Mouse (Mus musculus): ENCODE data around the gene Exoc3l. TPM values are rescaled to one million over a fixed set of nuclear protein-coding genes. Genes with fewer than 3 reads are reported as not detected.

Exoc3l gene
- polyA plus RNA-seq, 1 experiment from 2014 or later: 14.2 TPM

DNA sequence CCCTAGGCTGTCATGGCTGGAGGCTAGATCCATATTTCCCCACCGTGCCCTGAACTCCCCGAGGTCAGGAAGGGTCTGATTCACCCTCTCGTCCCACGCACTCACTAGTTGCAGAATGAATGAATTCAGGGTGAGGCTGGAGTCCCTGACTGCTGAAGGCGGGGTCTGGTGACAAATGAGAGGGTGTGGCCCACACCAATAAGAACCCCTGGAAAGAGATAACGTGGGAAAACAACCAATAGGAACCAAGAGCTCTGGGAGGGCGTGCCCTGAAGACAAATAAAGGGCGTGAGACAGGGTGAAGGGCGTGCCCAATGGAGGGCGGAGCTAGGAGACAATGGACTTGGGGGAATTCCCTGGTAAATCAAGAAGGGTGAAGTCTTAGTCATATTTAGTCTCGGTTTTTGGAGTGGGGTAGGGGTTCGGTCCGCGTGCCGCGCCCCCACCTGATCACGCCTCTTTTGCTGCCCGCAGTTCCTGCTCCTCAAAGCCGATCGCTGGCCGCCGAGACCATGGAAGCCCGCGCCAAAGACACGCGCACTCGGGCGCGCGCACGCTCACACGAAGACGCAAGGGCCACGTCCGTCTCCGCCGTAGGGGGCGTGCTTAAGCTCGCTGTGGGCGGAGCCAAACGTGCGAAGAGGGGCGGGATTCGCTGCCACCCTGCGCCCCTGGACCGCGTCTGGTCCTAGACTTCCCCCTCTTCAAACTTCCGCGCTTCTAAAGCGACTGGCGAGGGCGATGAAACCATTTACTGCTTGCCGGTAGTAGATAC is 6.8 kb downstream of the Exoc3l start:
- peaks cover 51% of the 10 kb centered on the region for H3K4me1 ChIP-seq (replicated peaks)
- under 1% methylated on average over 53 of the region's 53 CpGs for WGBS

DNA sequence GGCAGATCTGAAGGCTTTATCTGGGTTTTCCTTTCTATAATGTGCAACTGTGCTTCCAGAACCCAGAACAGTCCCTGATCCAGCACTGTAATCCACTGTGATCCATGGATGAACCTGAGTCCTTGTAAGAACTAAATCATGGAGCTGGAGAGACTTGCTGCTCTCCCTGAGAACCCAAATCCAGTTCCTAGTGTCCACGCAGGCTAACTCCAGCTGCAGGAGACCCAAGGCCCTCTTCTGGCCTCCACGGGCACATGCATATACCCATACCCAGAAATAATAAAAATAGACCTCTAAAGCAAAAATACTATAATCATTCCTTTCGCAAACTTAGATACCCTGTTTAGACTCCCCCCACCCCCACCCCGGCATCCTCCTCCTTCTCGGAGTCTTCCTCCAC is 7.7 kb downstream of the Exoc3l start:
- H3K4me2 ChIP-seq: peak overlapping the region; percentile 69
- ATAC-seq (ENCODE audit: low FRiP score, low read depth): no peak
- H3K4me3 ChIP-seq: peak overlapping the region; percentile 56
- H3K27me3 ChIP-seq: no peaks in the 10 kb centered on the region
- H3K9me3 ChIP-seq: no peaks in the 10 kb centered on the region
- H3K4me1 ChIP-seq (replicated peaks): peaks cover 51% of the 10 kb centered on the region
- H3K27ac ChIP-seq (replicated peaks): peak overlapping the region; percentile 94
- peak overlapping the region; percentile 40 for H3K9ac ChIP-seq
- WGBS: 70% methylated on average over 5 of the region's 5 CpGs
- H3K36me3 ChIP-seq: peaks cover 13% of the 10 kb centered on the region

More for the DNA sequence above, 6.8 kb downstream of the Exoc3l start:
- peak overlapping the region; percentile 94 for H3K27ac ChIP-seq (replicated peaks)
- peak overlapping the region; percentile 69 for H3K4me2 ChIP-seq
- peaks cover 13% of the 10 kb centered on the region for H3K36me3 ChIP-seq
- H3K9me3 ChIP-seq: no peaks in the 10 kb centered on the region
- peak; percentile 91 for ATAC-seq (ENCODE audit: low FRiP score, low read depth)
- H3K9ac ChIP-seq: peak overlapping the region; percentile 40
- no peaks in the 10 kb centered on the region for H3K27me3 ChIP-seq
- peak overlapping the region; percentile 56 for H3K4me3 ChIP-seq

DNA sequence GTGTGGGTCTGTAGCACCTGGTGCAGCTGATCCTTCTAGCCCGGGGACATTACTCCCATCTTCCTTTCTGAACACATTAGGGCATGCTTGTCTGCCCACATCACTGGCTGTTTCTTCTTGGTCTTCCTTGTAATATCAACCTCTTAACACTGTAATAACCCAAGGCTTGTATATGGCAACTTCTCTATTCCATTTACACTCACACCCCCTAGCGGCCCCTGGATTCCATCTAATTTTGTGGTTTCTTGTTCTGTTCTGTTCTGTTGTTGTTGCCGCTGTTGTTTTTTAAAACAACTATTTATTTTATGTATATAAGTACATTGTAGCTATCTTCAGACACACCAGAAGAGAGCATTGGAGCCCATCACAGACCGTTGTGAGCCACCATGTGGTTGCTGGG is 9.0 kb downstream of the Exoc3l start:
- Histone ChIP-seq H3K4me2 (peak overlapping the region; percentile 69), H3K9me3 (no peaks in the 10 kb centered on the region), H3K4me3 (peak overlapping the region; percentile 7; the same call in 1 of the 2 replicates), H3K27ac (replicated peaks) (no peak overlapping the region), H3K9ac (0 out of 2 replicates have a peak overlapping the region, but pooled peaks have one; percentile 18), H3K36me3 (peaks cover 26% of the 10 kb centered on the region), H3K4me1 (replicated peaks) (peaks cover 51% of the 10 kb centered on the region), H3K27me3 (no peaks in the 10 kb centered on the region)
- ATAC-seq (ENCODE audit: low FRiP score, low read depth): no peak
- 87% methylated on average over 4 of the region's 4 CpGs for WGBS

GRCm38 (mm10) chr8:105285514-105285913 is 10.4 kb downstream of the Exoc3l start:
- 43% methylated on average over 12 of the region's 12 CpGs for WGBS
- Histone ChIP-seq H3K27me3 (no peaks in the 10 kb centered on the region), H3K36me3 (peaks cover 32% of the 10 kb centered on the region), H3K4me2 (peak overlapping the region; percentile 69), H3K4me3 (no peak overlapping the region), H3K9me3 (no peaks in the 10 kb centered on the region), H3K27ac (replicated peaks) (no peak overlapping the region), H3K4me1 (replicated peaks) (peaks cover 48% of the 10 kb centered on the region), H3K9ac (no peak overlapping the region)
- no peak for ATAC-seq (ENCODE audit: low FRiP score, low read depth)

DNA sequence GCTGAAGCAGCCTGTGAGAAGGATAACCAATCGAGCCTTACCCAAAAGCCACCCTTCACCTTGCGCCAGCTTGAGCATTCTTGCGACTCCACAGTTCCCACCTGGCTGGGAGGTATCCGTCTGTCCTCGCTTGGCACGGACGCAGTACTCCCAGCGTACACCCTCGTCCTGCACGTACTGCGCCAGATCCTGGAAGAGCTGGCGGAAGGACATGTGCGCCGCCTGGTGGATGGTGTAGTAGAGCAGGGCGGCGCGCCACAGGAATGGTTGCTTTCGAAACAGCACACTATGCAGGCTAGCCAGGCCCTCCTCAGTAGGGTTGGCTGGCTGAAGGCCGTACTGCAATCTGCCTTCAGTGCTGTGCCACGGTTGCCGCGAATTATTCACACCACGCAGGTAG is 12.8 kb downstream of the Exoc3l start:
- H3K9me3 ChIP-seq: no peaks in the 10 kb centered on the region
- H3K4me2 ChIP-seq: no peak overlapping the region
- H3K4me1 ChIP-seq (replicated peaks): peaks cover 41% of the 10 kb centered on the region
- no peak overlapping the region for H3K4me3 ChIP-seq
- H3K27ac ChIP-seq (replicated peaks): no peak overlapping the region
- no peak overlapping the region for H3K9ac ChIP-seq
- ATAC-seq (ENCODE audit: low FRiP score, low read depth): no peak
- H3K36me3 ChIP-seq: peaks cover 37% of the 10 kb centered on the region
- peaks cover 13% of the 10 kb centered on the region; the same call in 1 of the 2 replicates for H3K27me3 ChIP-seq
- WGBS: 22% methylated on average over 22 of the region's 23 CpGs

- H3K4me3 ChIP-seq: no peak overlapping the region
- peaks cover 33% of the 10 kb centered on the region for H3K4me1 ChIP-seq (replicated peaks)
- no peak overlapping the region for H3K9ac ChIP-seq
- H3K27me3 ChIP-seq: peaks cover 19% of the 10 kb centered on the region; the same call in 1 of the 2 replicates
- no peak for ATAC-seq (ENCODE audit: low FRiP score, low read depth)
- H3K9me3 ChIP-seq: no peaks in the 10 kb centered on the region
- H3K4me2 ChIP-seq: no peak overlapping the region
- 88% methylated on average over 4 of the region's 4 CpGs for WGBS
- no peak overlapping the region for H3K27ac ChIP-seq (replicated peaks)
- peaks cover 37% of the 10 kb centered on the region for H3K36me3 ChIP-seq
Measured at GRCm38 (mm10) chr8:105282239-105282638, 13.7 kb downstream of the Exoc3l start.

- Histone ChIP-seq H3K4me1 (replicated peaks) (peaks cover 30% of the 10 kb centered on the region), H3K27me3 (peaks cover 19% of the 10 kb centered on the region; the same call in 1 of the 2 replicates), H3K36me3 (peaks cover 37% of the 10 kb centered on the region), H3K9me3 (no peaks in the 10 kb centered on the region), H3K4me3 (no peak overlapping the region), H3K4me2 (no peak overlapping the region), H3K9ac (no peak overlapping the region), H3K27ac (replicated peaks) (no peak overlapping the region)
- no peak for ATAC-seq (ENCODE audit: low FRiP score, low read depth)
- 87% methylated on average over 12 of the region's 12 CpGs for WGBS
Measured at GRCm38 (mm10) chr8:105281821-105282220, 14.1 kb downstream of the Exoc3l start.

DNA sequence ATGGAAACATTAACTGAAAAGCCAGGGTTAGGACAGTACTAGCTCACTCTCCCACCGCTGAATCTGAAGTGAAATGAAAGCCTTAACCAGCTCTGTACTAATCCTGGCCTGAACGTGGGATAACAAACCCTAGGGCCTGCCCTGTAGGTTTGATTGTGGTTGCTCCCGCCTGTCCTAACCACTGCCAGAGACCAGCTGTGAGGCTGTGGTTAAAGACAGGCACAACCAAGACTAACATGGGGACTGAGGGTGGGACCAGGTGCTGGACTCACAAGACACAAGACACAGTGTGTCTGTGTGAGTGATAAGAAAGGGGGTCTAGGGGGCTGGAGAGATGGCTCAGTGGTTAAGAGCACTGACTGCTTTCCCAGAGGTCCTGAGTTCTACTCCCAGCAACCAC is 15.3 kb downstream of the Exoc3l start:
- no peaks in the 10 kb centered on the region for H3K9me3 ChIP-seq
- H3K4me3 ChIP-seq: no peak overlapping the region
- peaks cover 30% of the 10 kb centered on the region for H3K4me1 ChIP-seq (replicated peaks)
- no peak overlapping the region for H3K4me2 ChIP-seq
- peaks cover 20% of the 10 kb centered on the region for H3K27me3 ChIP-seq
- H3K36me3 ChIP-seq: peaks cover 37% of the 10 kb centered on the region
- no peak for ATAC-seq (ENCODE audit: low FRiP score, low read depth)
- WGBS: 75% methylated on average over 3 of the region's 3 CpGs
- no peak overlapping the region for H3K9ac ChIP-seq
- H3K27ac ChIP-seq (replicated peaks): no peak overlapping the region

DNA sequence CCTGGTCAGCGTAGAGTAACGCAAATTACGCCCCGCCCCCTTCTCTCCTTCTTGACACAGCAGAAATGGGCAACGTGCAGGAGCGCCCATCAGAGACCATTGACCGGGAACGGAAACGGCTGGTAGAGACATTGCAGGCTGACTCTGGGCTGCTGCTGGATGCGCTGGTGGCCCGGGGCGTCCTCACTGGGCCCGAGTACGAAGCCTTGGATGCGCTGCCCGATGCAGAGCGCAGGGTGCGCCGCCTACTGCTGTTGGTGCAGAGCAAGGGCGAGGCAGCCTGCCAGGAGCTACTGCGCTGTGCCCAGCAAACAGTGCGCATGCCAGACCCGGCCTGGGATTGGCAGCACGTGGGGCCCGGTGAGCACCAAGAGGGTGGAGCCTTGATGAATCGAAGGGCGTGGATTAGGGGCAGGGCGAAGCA is 17.0 kb downstream of the Exoc3l start:
- Histone ChIP-seq H3K27ac (replicated peaks) (no peak overlapping the region), H3K4me2 (peak overlapping the region; percentile 51), H3K27me3 (peaks cover 36% of the 10 kb centered on the region), H3K9ac (no peak overlapping the region), H3K4me1 (replicated peaks) (peaks cover 26% of the 10 kb centered on the region), H3K9me3 (no peaks in the 10 kb centered on the region), H3K36me3 (peaks cover 24% of the 10 kb centered on the region), H3K4me3 (0 out of 2 replicates have a peak overlapping the region, but pooled peaks have one; percentile 12)
- 2% methylated on average over 28 of the region's 28 CpGs for WGBS
- peak; percentile 46 for ATAC-seq (ENCODE audit: low FRiP score, low read depth)

- Histone ChIP-seq H3K4me1 (replicated peaks) (peaks cover 26% of the 10 kb centered on the region), H3K27ac (replicated peaks) (no peak overlapping the region), H3K9me3 (no peaks in the 10 kb centered on the region), H3K36me3 (peaks cover 8% of the 10 kb centered on the region), H3K4me2 (peak overlapping the region; percentile 94), H3K27me3 (peaks cover 58% of the 10 kb centered on the region), H3K4me3 (peak overlapping the region; percentile 46), H3K9ac (peak overlapping the region; percentile 43)
- 3% methylated on average over 30 of the region's 30 CpGs for WGBS
- peak; percentile 76 for ATAC-seq (ENCODE audit: low FRiP score, low read depth)
Measured at GRCm38 (mm10) chr8:105276292-105277120, 19.4 kb downstream of the Exoc3l start.

DNA sequence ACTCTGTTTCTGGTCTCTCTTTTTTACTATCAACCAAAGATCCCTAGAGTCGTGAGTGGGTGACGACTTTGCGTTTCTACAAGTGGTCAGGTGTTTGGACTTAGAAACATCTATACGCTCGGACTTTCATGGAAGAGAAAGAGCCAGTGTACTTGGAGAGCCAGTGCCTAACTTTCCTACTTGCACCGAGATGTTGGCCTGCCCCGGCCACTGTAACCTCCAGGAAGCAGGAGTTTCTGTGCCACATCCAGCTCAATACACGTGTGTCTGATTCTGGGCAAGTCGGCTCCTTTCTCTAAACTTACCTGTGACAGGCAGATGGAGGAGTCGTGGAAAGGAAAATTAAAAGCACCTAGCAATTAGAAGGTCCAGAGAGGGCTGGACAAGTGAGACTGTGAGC is 20.1 kb downstream of the Exoc3l start, which contains the start of gene Nol3:
Gene Nol3 (plus strand): TSS at position 301 of the 400 bp plus-strand sequence.
- peaks cover 6% of the 10 kb centered on the region; the same call in 1 of the 2 replicates for H3K36me3 ChIP-seq
- peaks cover 65% of the 10 kb centered on the region for H3K27me3 ChIP-seq
- WGBS: 5% methylated on average over 10 of the region's 10 CpGs
- H3K4me1 ChIP-seq (replicated peaks): peaks cover 28% of the 10 kb centered on the region
- ATAC-seq (ENCODE audit: low FRiP score, low read depth): no peak
- H3K9me3 ChIP-seq: no peaks in the 10 kb centered on the region
- peak within 1 kb of the TSS; percentile 46 for H3K4me3 ChIP-seq
- H3K27ac ChIP-seq (replicated peaks): no peak within 1 kb of the TSS
- H3K4me2 ChIP-seq: peak within 1 kb of the TSS; percentile 94
- peak within 1 kb of the TSS; percentile 43 for H3K9ac ChIP-seq

DNA sequence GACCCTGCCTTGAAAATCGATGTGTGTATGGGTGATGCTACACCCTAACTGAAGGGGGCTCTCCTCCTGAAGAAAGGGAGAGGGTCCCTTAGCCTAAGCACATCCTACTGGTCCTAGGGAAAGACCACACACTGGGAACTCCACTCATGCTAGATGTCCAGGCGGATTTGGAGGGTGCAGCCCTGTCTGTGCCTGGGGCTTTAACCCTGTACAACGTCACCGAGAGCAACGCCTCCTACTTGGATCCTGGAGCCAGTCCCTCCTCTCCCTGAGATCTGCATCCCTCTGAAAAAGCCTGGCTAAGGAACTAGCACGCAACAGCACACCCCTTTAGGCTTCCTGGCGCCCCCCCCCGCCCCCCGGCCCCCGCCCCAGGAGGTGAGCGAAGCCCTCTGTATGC is 20.5 kb downstream of the Exoc3l start:
- H3K36me3 ChIP-seq: peaks cover 6% of the 10 kb centered on the region; the same call in 1 of the 2 replicates
- H3K4me3 ChIP-seq: 0 out of 2 replicates have a peak overlapping the region, but pooled peaks have one; percentile 46
- no peak overlapping the region for H3K27ac ChIP-seq (replicated peaks)
- H3K27me3 ChIP-seq: peaks cover 69% of the 10 kb centered on the region
- ATAC-seq (ENCODE audit: low FRiP score, low read depth): no peak
- peaks cover 33% of the 10 kb centered on the region for H3K4me1 ChIP-seq (replicated peaks)
- 11% methylated on average over 10 of the region's 11 CpGs for WGBS
- H3K9me3 ChIP-seq: no peaks in the 10 kb centered on the region
- peak overlapping the region; percentile 94 for H3K4me2 ChIP-seq
- H3K9ac ChIP-seq: no peak overlapping the region

Data from hindbrain, embryonic 15.5 days (tissue).